Mouse (Mus musculus) brain, embryonic 14.5 days (tissue): ENCODE measurements around the gene Tdrd3. TPM values are rescaled to one million over a fixed set of nuclear protein-coding genes. Genes with fewer than 3 reads are reported as not detected.

Experiments used
- DNase-seq: peaks from one replicate; pipeline ENCODE4 v3.0.0-alpha.2; 2011; ENCODE audit warnings: low read depth
- CTCF ChIP-seq: fragments of 200-500 bp; IDR thresholded peaks from 2 replicates; pipeline ENCODE4 v1.5.1; 2012; ENCODE audit warnings: inconsistent platforms, mild to moderate bottlenecking, moderate library complexity, borderline replicate concordance; ENCODE audit not compliant: insufficient read depth, insufficient read length; ENCODE audit errors: extremely low read depth
- POLR2A ChIP-seq: fragments of 200-500 bp; IDR thresholded peaks from 2 replicates; pipeline ENCODE4 v1.6.1; 2012; ENCODE audit warnings: mild to moderate bottlenecking, inconsistent platforms, borderline replicate concordance; ENCODE audit not compliant: poor library complexity, insufficient read depth, insufficient read length, severe bottlenecking; ENCODE audit errors: extremely low read depth
- polyA plus RNA-seq: library from polyadenylated mRNA; depleted of rRNA; stranded (reverse); fragments of >200 nt; gene quantifications from 2 replicates; pipeline ENCODE4 v1.2.3, GENCODE M21; 2012

The Tdrd3 gene
- polyA plus RNA-seq, 1 experiment = 30.5 TPM

DNA sequence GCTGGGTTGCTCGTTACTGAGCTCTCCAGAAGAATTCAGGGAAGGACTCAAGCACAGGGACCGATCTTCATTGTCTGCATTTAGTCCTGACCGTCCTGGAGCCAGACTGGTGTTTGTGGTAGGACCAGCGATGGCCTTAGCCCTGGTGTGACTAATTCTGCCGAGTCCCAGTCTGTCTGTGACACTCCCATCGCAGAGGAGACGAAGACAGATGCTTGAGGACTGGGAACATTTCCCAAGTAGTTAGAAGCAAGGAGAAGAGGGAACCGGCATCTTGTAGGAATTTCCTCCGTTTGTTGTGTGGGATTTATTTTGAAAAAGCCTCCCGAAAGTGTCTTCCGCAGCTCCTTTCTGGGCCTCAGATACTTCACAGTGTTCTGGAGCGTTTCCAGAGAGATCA lies 45.1 kb downstream of the Tdrd3 start:
- no peak for DNase-seq
- TF ChIP-seq CTCF = no peak
- TF ChIP-seq POLR2A = no peak

- peak; percentile 91 for DNase-seq
- TF ChIP-seq POLR2A = no peak
- TF ChIP-seq CTCF = peak; percentile 83; the same call in 1 of the 2 replicates
Observed at GRCm38 (mm10) chr14:87463963-87464654, 47.7 kb downstream of the Tdrd3 start.

- DNase-seq = no peak
- TF ChIP-seq CTCF = no peak
- no peak for TF ChIP-seq POLR2A
Observed at GRCm38 (mm10) chr14:87464655-87465054, 48.2 kb downstream of the Tdrd3 start.

DNA sequence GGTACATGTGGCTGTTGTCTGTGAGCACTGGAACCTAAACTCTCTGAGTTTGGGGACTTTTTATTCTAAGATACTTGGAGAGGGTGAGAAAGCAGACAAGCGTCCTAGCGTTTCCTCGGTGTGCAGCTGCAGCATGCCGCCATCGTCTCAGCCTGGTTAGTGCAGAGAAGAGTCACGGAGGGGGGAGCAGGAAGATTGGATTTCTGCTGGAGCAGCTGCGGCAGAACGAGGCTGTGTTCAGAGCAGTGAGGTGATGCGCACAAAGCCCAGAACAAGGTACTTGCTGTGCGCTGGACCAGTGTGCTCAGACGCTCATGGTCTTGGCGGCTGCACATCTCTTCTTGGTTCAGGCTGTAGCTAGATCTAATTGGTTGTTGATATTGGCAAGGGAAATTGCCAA lies 51.1 kb downstream of the Tdrd3 start:
- DNase-seq = peak; percentile 55
- TF ChIP-seq POLR2A (no peak), CTCF (no peak)

DNA sequence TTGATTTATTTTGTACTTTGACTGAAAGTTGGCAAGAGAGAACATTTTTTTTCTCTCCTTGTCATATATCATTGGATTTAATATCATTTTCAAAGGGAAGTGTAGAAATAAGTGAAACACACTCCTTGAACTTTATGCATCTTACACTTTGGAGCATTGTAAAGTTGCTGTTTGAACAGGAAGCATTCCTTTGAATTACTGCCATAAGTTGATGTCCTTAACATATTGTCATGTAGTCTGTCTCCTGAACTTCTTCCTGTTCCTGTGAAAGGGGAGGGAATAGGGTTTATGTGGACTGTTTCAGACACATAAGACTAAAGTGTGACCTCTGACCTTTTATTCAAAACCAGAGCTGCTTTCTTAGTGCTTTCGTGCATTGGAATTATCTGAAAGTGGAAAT lies 55.1 kb downstream of the Tdrd3 start:
- no peak for DNase-seq
- TF ChIP-seq POLR2A (no peak), CTCF (no peak)

DNA sequence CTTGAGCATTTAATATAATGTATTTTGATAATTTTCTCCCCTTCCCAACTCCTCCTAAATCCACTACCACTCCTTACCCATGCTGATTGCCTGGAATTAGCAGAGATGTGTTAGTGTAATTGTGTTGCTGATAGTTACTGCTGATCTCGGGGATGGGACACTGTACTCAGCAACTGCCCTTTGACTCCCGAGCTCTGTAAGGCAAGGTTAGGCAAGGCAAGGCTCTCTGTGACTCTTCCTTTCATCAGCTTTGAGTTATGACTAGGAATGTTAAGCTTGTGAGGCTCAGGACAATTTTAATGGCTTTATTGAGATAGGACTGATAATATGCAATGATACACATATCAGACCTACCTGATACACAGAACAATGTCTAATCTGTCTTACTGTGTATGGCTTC lies 56.3 kb downstream of the Tdrd3 start:
- no peak for TF ChIP-seq CTCF
- no peak for DNase-seq

DNA sequence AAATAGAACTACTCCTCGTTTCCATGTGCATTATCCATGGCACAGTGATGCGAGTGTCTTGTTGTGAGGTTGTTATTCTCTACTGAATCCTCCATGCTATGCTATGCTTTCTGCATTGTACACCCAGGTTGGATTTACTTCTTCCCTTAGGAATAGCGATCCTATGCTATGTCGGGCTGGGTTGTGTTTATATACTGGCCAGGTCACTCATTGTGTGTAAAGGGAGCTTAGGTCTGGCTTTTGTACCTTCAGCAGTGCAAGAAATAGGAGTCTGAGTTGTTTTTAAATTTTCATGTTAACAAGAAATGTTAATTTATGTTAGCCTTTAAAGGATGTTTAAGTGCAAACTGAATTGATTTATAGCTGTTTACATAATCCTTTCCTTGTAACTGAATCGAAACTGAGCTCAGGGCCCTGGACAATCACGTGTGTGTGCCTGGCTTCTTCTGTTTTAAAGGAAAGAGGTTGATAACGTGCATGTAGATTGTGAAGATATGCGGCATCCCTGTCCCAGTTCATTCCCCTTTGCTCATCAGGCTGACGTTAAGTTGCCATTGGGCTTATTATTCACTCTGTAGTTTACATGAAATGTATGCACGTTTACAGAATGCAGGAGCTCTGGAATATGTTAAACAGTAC lies 59.4 kb downstream of the Tdrd3 start:
- no peak for DNase-seq
- TF ChIP-seq CTCF (no peak), POLR2A (no peak)

GRCm38 (mm10) chr14:87478339-87478951 lies 62.0 kb downstream of the Tdrd3 start:
- TF ChIP-seq CTCF (no peak), POLR2A (no peak)
- no peak for DNase-seq

DNA sequence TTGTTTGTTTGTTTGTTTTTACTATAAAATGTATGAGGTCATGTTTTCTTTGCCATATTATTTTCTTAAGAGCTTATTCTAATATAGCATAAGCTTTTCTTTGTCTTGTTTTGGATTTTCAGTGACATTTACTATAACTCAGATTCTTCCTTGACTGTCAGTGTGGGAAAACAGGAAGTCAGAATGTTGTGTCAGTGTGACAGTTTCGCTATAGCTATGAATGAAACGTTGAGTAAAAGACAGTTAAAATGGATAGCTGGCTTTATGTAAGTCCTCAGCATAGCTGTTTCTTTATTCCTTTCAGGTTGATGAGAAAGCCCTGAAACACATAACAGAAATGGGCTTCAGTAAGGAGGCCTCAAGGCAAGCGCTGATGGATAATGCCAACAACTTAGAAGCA lies 69.4 kb downstream of the Tdrd3 start:
- DNase-seq = no peak
- TF ChIP-seq POLR2A = no peak
- TF ChIP-seq CTCF = no peak

DNA sequence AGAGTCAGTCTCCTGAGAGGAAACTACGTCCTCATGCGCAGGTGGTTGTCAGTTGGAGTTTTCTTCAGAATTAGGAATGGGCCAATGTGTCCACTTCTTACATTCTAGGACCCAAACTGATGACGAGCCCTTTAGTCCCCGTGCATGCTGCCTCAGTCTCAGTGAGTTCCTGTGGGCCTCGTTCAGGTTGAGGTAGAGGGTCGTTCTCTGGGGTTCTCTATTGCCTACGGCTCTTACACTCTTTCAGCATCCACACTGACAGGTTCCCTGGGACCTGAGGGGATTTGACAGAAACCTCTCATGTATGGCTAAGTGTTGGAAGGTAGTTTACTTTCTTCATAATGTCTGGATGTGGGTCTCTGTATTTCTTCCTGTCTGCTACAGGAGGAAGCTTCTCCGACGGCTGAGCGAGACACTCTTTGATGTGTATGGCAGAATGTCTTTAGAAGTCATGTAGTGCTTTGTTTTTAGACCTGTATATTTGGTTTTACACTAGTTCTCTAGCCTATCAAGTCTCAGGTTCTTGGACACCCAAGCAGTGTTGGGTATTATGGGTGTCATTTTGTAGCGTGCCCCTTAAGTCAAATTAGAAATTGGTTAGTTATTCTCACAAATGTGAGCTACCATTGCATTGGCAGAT lies 81.6 kb downstream of the Tdrd3 start:
- TF ChIP-seq POLR2A (no peak), CTCF (no peak)
- no peak for DNase-seq

DNA sequence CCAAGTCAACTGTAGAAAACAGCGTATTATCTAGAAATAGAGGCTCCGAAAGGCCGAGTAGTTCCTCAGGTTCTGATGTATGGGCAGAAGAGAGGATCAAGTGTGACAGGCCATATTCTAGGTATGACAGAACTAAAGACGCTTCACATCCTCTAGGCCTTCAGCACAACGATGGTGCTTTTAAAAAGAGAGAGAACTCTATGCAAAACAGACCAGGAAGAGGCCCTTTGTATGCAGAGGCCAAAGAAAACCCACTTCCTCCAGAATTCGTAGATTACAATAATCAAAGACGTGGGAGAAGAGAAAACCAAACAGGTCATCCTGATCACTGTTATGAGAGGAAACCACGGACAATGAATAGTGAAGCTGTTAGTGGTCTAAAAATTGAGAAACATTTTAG lies 89.5 kb downstream of the Tdrd3 start:
- TF ChIP-seq POLR2A = no peak
- TF ChIP-seq CTCF = no peak
- DNase-seq = no peak
